Mouse (Mus musculus) retina, embryonic 14.5 days (tissue): ENCODE measurements around the gene Gmds.

Experiments used
- DNase-seq: peaks from one replicate; pipeline ENCODE4 v3.0.0-alpha.2; 2015; ENCODE audit warnings: low spot score

Gmds gene

GRCm38 (mm10) chr13:31784757-31785156 lies 553.8 kb downstream of the Gmds start:
- no peak for DNase-seq

GRCm38 (mm10) chr13:31782063-31782462 lies 556.5 kb downstream of the Gmds start:
- no peak for DNase-seq

GRCm38 (mm10) chr13:31780299-31780698 lies 558.2 kb downstream of the Gmds start:
- no peak for DNase-seq

GRCm38 (mm10) chr13:31779281-31779981 lies 559.1 kb downstream of the Gmds start:
- DNase-seq: no peak

- DNase-seq: no peak
Observed at GRCm38 (mm10) chr13:31775762-31776161, 562.8 kb downstream of the Gmds start.

GRCm38 (mm10) chr13:31772882-31773281 lies 565.7 kb downstream of the Gmds start:
- DNase-seq: no peak
